Mouse (Mus musculus): ENCODE data around the gene Dusp12. TPM values are rescaled to one million over a fixed set of nuclear protein-coding genes. Genes with fewer than 3 reads are reported as not detected.

Dusp12 gene
- polyA plus RNA-seq, 1 experiment: 17.7 TPM

DNA sequence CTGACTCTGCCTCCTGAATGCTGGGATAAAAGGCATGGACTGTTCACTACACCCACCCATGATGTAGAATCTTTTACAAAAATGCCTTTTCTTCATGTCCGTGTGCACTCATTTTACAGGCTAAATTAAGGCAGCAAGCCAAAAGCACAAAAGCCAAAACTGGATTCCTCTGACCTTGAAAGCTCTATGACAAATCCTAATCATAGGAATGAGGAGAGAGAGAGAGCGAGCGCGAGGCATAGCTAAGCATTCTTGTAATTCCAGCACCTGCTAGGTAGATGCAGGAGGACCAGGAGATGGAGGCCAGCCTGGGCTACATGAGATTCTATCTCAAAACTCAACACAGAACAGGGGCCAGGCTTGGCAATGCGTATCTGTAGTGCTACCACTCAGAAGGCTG is 8.4 kb downstream of the Dusp12 start:
- Histone ChIP-seq H3K36me3 (ENCODE audit: control insufficient read depth, insufficient read depth, low read length) (peaks cover 9% of the 10 kb centered on the region; the same call in 1 of the 2 replicates), H3K4me1 (replicated peaks; ENCODE audit: control insufficient read depth, insufficient read depth, low read length) (no peaks in the 10 kb centered on the region), H3K27ac (ENCODE audit: control insufficient read depth, insufficient read depth, low read length) (no peak overlapping the region), H3K27me3 (ENCODE audit: control insufficient read depth, insufficient read depth, low read length) (no peaks in the 10 kb centered on the region), H3K4me3 (ENCODE audit: control insufficient read depth, insufficient read depth, low read length) (no peak overlapping the region)
- no peak for DNase-seq
- TF ChIP-seq CTCF (IDR thresholded peaks at IDR 0.05; ENCODE audit: borderline replicate concordance, control insufficient read depth, extremely low read depth, insufficient read depth, low read length, poor library complexity) (no peak), POLR2A (IDR thresholded peaks at IDR 0.05; ENCODE audit: control insufficient read depth, extremely low read depth, insufficient read depth, low read length, poor library complexity) (no peak)
- WGBS: 97% methylated on average over 5 of the region's 5 CpGs

DNA sequence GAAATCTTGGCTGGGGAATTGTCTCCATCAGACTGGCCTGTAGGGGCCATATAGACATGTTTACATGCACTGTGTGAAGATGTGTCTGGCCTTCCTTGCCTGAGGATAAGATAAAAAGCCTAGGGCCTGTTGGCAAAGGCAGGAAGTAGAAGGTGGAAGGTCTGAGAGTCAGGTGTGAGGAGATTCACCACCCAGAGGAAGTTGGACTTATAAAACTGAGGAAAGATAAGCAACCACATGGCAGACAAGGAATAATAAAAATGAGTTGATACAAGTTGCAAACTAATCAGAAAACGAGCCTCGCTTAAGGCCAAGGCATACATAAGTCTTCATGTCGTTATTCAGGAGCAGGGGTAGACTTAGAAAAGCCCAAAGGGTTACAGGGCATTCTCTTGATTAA is 9.7 kb downstream of the Dusp12 start:
- peaks cover 9% of the 10 kb centered on the region; the same call in 1 of the 2 replicates for H3K36me3 ChIP-seq (ENCODE audit: control insufficient read depth, insufficient read depth, low read length)
- 97% methylated on average over 3 of the region's 3 CpGs for WGBS
- no peak for TF ChIP-seq POLR2A (IDR thresholded peaks at IDR 0.05; ENCODE audit: control insufficient read depth, extremely low read depth, insufficient read depth, low read length, poor library complexity)
- TF ChIP-seq CTCF (IDR thresholded peaks at IDR 0.05; ENCODE audit: borderline replicate concordance, control insufficient read depth, extremely low read depth, insufficient read depth, low read length, poor library complexity): no peak
- no peak overlapping the region for H3K4me3 ChIP-seq (ENCODE audit: control insufficient read depth, insufficient read depth, low read length)
- H3K27ac ChIP-seq (ENCODE audit: control insufficient read depth, insufficient read depth, low read length): no peak overlapping the region
- H3K4me1 ChIP-seq (replicated peaks; ENCODE audit: control insufficient read depth, insufficient read depth, low read length): no peaks in the 10 kb centered on the region
- no peaks in the 10 kb centered on the region for H3K27me3 ChIP-seq (ENCODE audit: control insufficient read depth, insufficient read depth, low read length)
- no peak for DNase-seq

DNA sequence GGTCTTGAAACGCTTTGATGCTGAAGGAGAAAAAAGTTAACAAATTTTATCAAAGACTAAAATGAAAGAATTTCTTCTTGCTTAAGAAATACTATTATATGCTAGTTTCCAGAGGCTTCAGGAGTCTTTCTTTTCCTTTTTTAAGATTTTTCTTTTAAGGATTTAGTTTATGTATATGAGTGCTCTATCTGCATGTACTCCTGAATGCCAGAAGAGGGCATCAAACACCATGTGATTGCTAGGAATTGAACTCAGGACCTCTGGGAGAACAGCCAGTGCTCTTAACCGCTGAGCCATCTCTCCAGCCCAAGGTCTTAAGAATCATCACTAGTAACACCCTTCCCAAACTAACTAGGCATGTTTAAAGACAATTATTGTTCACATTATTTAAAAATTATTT is 13.4 kb downstream of the Dusp12 start:
- TF ChIP-seq POLR2A (IDR thresholded peaks at IDR 0.05; ENCODE audit: control insufficient read depth, extremely low read depth, insufficient read depth, low read length, poor library complexity) (no peak), CTCF (IDR thresholded peaks at IDR 0.05; ENCODE audit: borderline replicate concordance, control insufficient read depth, extremely low read depth, insufficient read depth, low read length, poor library complexity) (no peak)
- no peak overlapping the region for H3K27ac ChIP-seq (ENCODE audit: control insufficient read depth, insufficient read depth, low read length)
- no peak for DNase-seq
- WGBS: 97% methylated on average over 2 of the region's 2 CpGs
- no peak overlapping the region for H3K4me3 ChIP-seq (ENCODE audit: control insufficient read depth, insufficient read depth, low read length)
- H3K27me3 ChIP-seq (ENCODE audit: control insufficient read depth, insufficient read depth, low read length): no peaks in the 10 kb centered on the region; the same call in 1 of the 2 replicates
- peaks cover 5% of the 10 kb centered on the region; the same call in 1 of the 2 replicates for H3K36me3 ChIP-seq (ENCODE audit: control insufficient read depth, insufficient read depth, low read length)
- peaks cover 6% of the 10 kb centered on the region; the same call in 1 of the 2 replicates for H3K4me1 ChIP-seq (replicated peaks; ENCODE audit: control insufficient read depth, insufficient read depth, low read length)

DNA sequence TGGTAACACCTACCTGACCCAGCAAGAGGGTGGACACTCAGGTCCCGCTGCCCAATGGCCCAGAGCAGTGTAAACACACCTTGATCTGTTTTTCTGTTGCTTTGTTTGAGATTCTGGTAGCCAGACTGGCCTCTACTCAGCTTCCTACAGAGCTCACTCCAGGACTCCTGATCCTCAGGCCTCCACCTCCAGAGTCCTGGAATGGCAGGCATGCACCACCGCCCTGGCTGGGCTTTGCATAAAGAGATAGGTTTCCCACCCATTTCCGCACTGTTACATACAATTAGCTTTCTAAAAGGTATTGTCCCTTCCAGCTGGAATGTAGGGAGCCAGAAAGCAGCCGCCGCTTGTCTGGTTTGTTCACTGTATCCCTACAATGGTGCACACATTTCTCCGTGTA is 13.9 kb downstream of the Dusp12 start:
- 94% methylated on average over 6 of the region's 6 CpGs for WGBS
- DNase-seq: no peak
- TF ChIP-seq POLR2A (IDR thresholded peaks at IDR 0.05; ENCODE audit: control insufficient read depth, extremely low read depth, insufficient read depth, low read length, poor library complexity) (no peak), CTCF (IDR thresholded peaks at IDR 0.05; ENCODE audit: borderline replicate concordance, control insufficient read depth, extremely low read depth, insufficient read depth, low read length, poor library complexity) (no peak)

DNA sequence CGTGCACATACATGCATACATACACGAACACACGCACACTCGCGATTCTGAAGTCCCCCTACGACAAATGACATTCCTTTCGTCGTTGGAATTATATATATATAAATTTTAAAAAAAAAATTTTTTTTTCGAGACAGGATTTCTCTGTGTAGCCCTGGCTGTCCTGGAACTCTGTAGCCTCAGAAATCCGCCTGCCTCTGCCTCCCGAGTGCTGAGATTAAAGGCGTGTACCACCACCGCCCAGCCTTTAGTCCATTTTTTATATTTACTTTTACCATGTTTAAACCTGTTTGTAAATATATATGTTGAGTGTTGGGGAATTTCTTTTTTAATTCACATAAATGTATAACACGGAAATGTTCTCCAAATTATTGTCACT is 16.4 kb downstream of the Dusp12 start:
- Histone ChIP-seq H3K27ac (ENCODE audit: control insufficient read depth, insufficient read depth, low read length) (no peak overlapping the region), H3K27me3 (ENCODE audit: control insufficient read depth, insufficient read depth, low read length) (no peaks in the 10 kb centered on the region; the same call in 1 of the 2 replicates), H3K4me3 (ENCODE audit: control insufficient read depth, insufficient read depth, low read length) (peak overlapping the region; percentile 44), H3K4me1 (replicated peaks; ENCODE audit: control insufficient read depth, insufficient read depth, low read length) (peaks cover 6% of the 10 kb centered on the region; the same call in 1 of the 2 replicates), H3K36me3 (ENCODE audit: control insufficient read depth, insufficient read depth, low read length) (peaks cover under 1% of the 10 kb centered on the region; the same call in 1 of the 2 replicates)
- WGBS: 18% methylated on average over 14 of the region's 14 CpGs
- TF ChIP-seq CTCF (IDR thresholded peaks at IDR 0.05; ENCODE audit: borderline replicate concordance, control insufficient read depth, extremely low read depth, insufficient read depth, low read length, poor library complexity) (no peak), POLR2A (IDR thresholded peaks at IDR 0.05; ENCODE audit: control insufficient read depth, extremely low read depth, insufficient read depth, low read length, poor library complexity) (no peak)
- DNase-seq: no peak

More for the DNA sequence above, 13.9 kb downstream of the Dusp12 start:
- H3K4me1 ChIP-seq (replicated peaks; ENCODE audit: control insufficient read depth, insufficient read depth, low read length): peaks cover 6% of the 10 kb centered on the region; the same call in 1 of the 2 replicates
- no peak overlapping the region for H3K4me3 ChIP-seq (ENCODE audit: control insufficient read depth, insufficient read depth, low read length)
- no peaks in the 10 kb centered on the region; the same call in 1 of the 2 replicates for H3K27me3 ChIP-seq (ENCODE audit: control insufficient read depth, insufficient read depth, low read length)
- H3K36me3 ChIP-seq (ENCODE audit: control insufficient read depth, insufficient read depth, low read length): peaks cover 5% of the 10 kb centered on the region; the same call in 1 of the 2 replicates
- no peak overlapping the region for H3K27ac ChIP-seq (ENCODE audit: control insufficient read depth, insufficient read depth, low read length)

DNA sequence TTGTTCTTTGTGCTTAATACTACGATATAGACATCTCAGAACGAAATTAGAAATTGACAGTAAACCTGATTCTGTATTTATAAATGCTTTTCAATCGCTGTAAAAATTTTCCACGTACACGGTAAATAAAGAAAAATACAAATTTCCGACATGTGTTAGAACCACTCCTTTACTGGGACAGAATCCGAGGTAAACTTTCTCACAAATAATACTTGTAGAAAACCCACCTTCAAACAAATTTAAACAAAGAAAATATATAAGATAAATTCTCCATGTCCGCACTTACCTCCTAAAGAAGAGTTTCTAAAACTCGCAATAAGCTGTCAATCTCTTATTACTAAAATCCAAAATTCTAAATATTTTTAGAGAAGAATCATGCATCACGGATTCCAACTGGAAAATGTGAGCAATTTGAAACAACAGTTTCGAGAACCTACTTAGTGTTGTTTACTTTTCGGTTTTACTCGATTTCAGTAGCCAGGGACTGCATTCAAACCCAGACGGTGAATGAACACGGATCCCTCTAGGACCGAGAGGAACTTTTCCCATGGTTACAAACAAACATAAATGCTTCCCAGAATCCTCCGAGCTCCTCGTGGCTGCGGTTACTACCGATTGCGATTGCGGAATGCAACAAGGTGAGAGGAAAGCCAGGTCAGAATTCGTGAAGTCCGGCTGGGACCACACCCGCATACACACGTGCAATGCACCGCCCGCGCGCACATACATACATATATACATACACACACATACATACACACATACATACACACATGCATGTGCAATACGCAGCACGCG is 17.0 kb downstream of the Dusp12 start:
- no peak for TF ChIP-seq CTCF (IDR thresholded peaks at IDR 0.05; ENCODE audit: borderline replicate concordance, control insufficient read depth, extremely low read depth, insufficient read depth, low read length, poor library complexity)
- no peak for TF ChIP-seq POLR2A (IDR thresholded peaks at IDR 0.05; ENCODE audit: control insufficient read depth, extremely low read depth, insufficient read depth, low read length, poor library complexity)
- peak; percentile 36 for DNase-seq
- Histone ChIP-seq H3K4me3 (ENCODE audit: control insufficient read depth, insufficient read depth, low read length) (peak overlapping the region; percentile 44), H3K27me3 (ENCODE audit: control insufficient read depth, insufficient read depth, low read length) (no peaks in the 10 kb centered on the region; the same call in 1 of the 2 replicates), H3K27ac (ENCODE audit: control insufficient read depth, insufficient read depth, low read length) (no peak overlapping the region), H3K4me1 (replicated peaks; ENCODE audit: control insufficient read depth, insufficient read depth, low read length) (peaks cover 6% of the 10 kb centered on the region; the same call in 1 of the 2 replicates), H3K36me3 (ENCODE audit: control insufficient read depth, insufficient read depth, low read length) (no peaks in the 10 kb centered on the region)
- WGBS: under 1% methylated on average over 33 of the region's 33 CpGs
